Mouse (Mus musculus) kidney, embryonic 16.5 days (tissue): ENCODE measurements at regions not wholly inside any gene's neighbourhood (a gene's known extent, or its start where the extent isn't known, plus 50 kb on each side); places are given as distances from the start of the nearest gene placed in this dataset.
A peak's percentile ranks its signal among the peaks of the same experiment; 100 is the strongest.

ENCODE experiments used
- ATAC-seq: fragments of 200-750 bp; cut with Nextera tagmentation; 2 replicates; pipeline ENCODE4 v1.8.0; 2017; ENCODE audit warnings: moderate TSS enrichment; ENCODE audit not compliant: low FRiP score, low TSS enrichment
- H3K27ac ChIP-seq: fragments of 300-500 bp; sonication (generic); 2 replicates; pipeline ENCODE4 v1.5.1; 2014; ENCODE audit warnings: low read length
- H3K27me3 ChIP-seq: fragments of 300-500 bp; sonication (generic); 2 replicates; pipeline ENCODE4 v1.6.1; 2014; ENCODE audit warnings: low read length, control low read depth, mixed read lengths; ENCODE audit not compliant: insufficient read depth
- H3K36me3 ChIP-seq: fragments of 300-500 bp; sonication (generic); 2 replicates; pipeline ENCODE4 v1.6.1; 2014; ENCODE audit warnings: low read length, control low read depth, mixed read lengths; ENCODE audit not compliant: insufficient read depth
- H3K4me1 ChIP-seq: fragments of 300-500 bp; sonication (generic); 2 replicates; pipeline ENCODE4 v1.6.1; 2014; ENCODE audit warnings: low read length, control low read depth, mixed read lengths; ENCODE audit not compliant: insufficient read depth
- H3K4me2 ChIP-seq: fragments of 300-500 bp; sonication (generic); replicated peaks from 2 replicates; pipeline ENCODE4 v1.6.1; 2014; ENCODE audit warnings: low read depth, low read length
- H3K4me3 ChIP-seq: fragments of 300-500 bp; sonication (generic); 2 replicates; pipeline ENCODE4 v1.5.1; 2014; ENCODE audit warnings: mild to moderate bottlenecking, low read length
- H3K9ac ChIP-seq: fragments of 300-500 bp; sonication (generic); replicated peaks from 2 replicates; pipeline ENCODE4 v1.6.1; 2014; ENCODE audit warnings: low read length
- H3K9me3 ChIP-seq: fragments of 300-500 bp; sonication (generic); 2 replicates; pipeline ENCODE4 v1.6.1; 2016; ENCODE audit warnings: low read length, control low read depth
- WGBS: fragments of 180-500 bp; shearing (Covaris S2); extraction: QIAGEN DNeasy Blood & Tissue Kit; methylation state at CpG from one replicate; pipeline ENCODE4 v1.1.7; 2014; 5-methylcytosine and 5-hydroxymethylcytosine counted together

- Histone ChIP-seq H3K4me1 (no peaks in the 10 kb centered on the region), H3K9ac (no peak overlapping the region), H3K4me3 (no peak overlapping the region), H3K9me3 (0 out of 2 replicates have a peak, but pooled peaks cover 2% of the 10 kb centered on the region), H3K36me3 (no peaks in the 10 kb centered on the region), H3K27me3 (no peaks in the 10 kb centered on the region), H3K27ac (no peak overlapping the region), H3K4me2 (no peak overlapping the region)
- 85% methylated on average over 4 of the region's 4 CpGs for WGBS
- no peak for ATAC-seq
Observed at GRCm38 (mm10) chr10:16937705-16938104, 785.3 kb upstream of the Cited2 start.

DNA sequence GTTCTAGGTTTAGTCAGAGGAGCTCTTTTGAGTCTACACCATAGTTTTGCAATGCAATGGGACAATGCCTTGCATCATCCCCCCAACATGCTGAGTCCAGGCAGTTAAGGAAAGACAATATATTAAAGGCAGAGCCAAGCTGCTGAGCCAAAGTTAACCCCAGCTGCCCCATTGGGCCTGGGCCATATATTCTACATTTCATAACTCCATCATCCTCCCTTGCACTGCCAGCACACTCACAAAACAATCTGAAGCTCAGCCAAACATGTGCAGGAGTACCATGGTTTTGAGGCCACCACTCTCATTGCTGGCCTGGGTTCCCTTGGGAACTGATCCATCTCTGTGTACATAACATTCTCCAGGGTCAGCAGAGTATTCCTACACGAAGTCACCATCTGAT is 771.4 kb upstream of the Cited2 start:
- no peak overlapping the region for H3K27ac ChIP-seq
- H3K9ac ChIP-seq, result no peak overlapping the region
- 43% methylated on average over 1 of the region's 1 CpGs for WGBS
- H3K4me2 ChIP-seq, result no peak overlapping the region
- no peaks in the 10 kb centered on the region for H3K27me3 ChIP-seq
- no peak overlapping the region for H3K4me3 ChIP-seq
- no peak for ATAC-seq
- no peaks in the 10 kb centered on the region for H3K36me3 ChIP-seq
- H3K9me3 ChIP-seq, result no peaks in the 10 kb centered on the region
- no peaks in the 10 kb centered on the region for H3K4me1 ChIP-seq

DNA sequence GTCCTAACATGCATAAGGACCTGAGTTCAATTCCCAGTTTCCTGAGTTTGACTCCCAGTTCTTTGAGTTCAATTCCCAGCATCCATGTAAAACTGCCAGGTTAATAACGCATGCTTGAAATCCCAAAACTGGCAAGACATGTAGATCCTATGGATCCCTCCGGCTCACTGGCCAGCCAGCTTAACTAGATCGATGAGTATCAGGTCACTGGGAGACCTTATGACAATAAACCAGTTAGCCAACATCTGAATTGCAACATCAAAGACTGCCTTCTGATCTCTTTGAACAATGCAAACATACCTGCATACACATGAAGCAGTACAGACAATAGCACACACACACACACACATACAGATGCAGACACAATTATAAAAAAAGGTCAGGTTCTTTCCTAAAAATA is 762.0 kb upstream of the Cited2 start:
- 89% methylated on average over 3 of the region's 3 CpGs for WGBS
- Histone ChIP-seq H3K27ac (no peak overlapping the region), H3K9ac (no peak overlapping the region), H3K4me2 (no peak overlapping the region), H3K4me1 (no peaks in the 10 kb centered on the region), H3K27me3 (no peaks in the 10 kb centered on the region), H3K36me3 (no peaks in the 10 kb centered on the region), H3K9me3 (no peaks in the 10 kb centered on the region), H3K4me3 (no peak overlapping the region)
- ATAC-seq, result no peak

DNA sequence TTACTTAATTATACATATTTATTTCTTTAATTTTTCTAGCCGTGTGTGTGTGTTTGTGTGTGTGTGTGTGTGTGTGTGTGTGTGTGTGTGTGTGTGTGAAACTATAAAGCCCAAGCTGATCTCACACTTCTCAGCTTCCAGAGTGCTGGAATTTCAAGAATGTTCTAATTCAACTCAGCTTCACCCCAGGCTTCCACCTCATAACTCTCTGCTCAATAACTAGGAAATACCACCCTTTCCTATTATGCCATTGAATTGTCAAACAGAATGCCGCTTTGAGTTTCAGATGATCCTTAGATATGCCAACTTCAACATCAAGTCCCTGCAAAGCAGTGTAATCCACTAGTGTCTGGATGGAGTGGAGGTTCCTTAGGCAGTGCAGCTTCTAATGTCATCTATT is 760.6 kb upstream of the Cited2 start:
- ATAC-seq, result no peak
- no peak overlapping the region for H3K27ac ChIP-seq
- no peaks in the 10 kb centered on the region for H3K36me3 ChIP-seq
- no peak overlapping the region for H3K9ac ChIP-seq
- no peak overlapping the region for H3K4me3 ChIP-seq
- no peaks in the 10 kb centered on the region for H3K27me3 ChIP-seq
- H3K4me2 ChIP-seq, result no peak overlapping the region
- 56% methylated on average over 2 of the region's 2 CpGs for WGBS
- no peaks in the 10 kb centered on the region for H3K9me3 ChIP-seq
- H3K4me1 ChIP-seq, result no peaks in the 10 kb centered on the region

- no peak overlapping the region for H3K4me3 ChIP-seq
- no peak for ATAC-seq
- no peak overlapping the region for H3K27ac ChIP-seq
- H3K9ac ChIP-seq, result no peak overlapping the region
- no peaks in the 10 kb centered on the region for H3K36me3 ChIP-seq
- no peaks in the 10 kb centered on the region for H3K27me3 ChIP-seq
- no peaks in the 10 kb centered on the region for H3K4me1 ChIP-seq
- 68% methylated on average over 5 of the region's 5 CpGs for WGBS
- no peaks in the 10 kb centered on the region for H3K9me3 ChIP-seq
- no peak overlapping the region for H3K4me2 ChIP-seq
Observed at GRCm38 (mm10) chr10:16978770-16979169, 744.2 kb upstream of the Cited2 start.

- no peak overlapping the region for H3K4me2 ChIP-seq
- 47% methylated on average over 1 of the region's 1 CpGs for WGBS
- 0 out of 2 replicates have a peak, but pooled peaks cover 9% of the 10 kb centered on the region for H3K4me1 ChIP-seq
- no peak overlapping the region for H3K27ac ChIP-seq
- no peaks in the 10 kb centered on the region for H3K27me3 ChIP-seq
- H3K9me3 ChIP-seq, result no peaks in the 10 kb centered on the region
- no peak overlapping the region for H3K4me3 ChIP-seq
- no peak overlapping the region for H3K9ac ChIP-seq
- no peaks in the 10 kb centered on the region for H3K36me3 ChIP-seq
- ATAC-seq, result no peak
Observed at GRCm38 (mm10) chr10:16990227-16990626, 732.8 kb upstream of the Cited2 start.

GRCm38 (mm10) chr10:16993789-16994188 is 729.2 kb upstream of the Cited2 start:
- 43% methylated on average over 2 of the region's 2 CpGs for WGBS

GRCm38 (mm10) chr10:16994526-16994925 is 728.5 kb upstream of the Cited2 start:
- no peaks in the 10 kb centered on the region for H3K9me3 ChIP-seq
- 38% methylated on average over 6 of the region's 6 CpGs for WGBS

More at GRCm38 (mm10) chr10:16993789-16994188, 729.2 kb upstream of the Cited2 start:
- Histone ChIP-seq H3K4me3 (no peak overlapping the region), H3K9ac (no peak overlapping the region), H3K27ac (no peak overlapping the region), H3K4me1 (0 out of 2 replicates have a peak, but pooled peaks cover 9% of the 10 kb centered on the region), H3K36me3 (no peaks in the 10 kb centered on the region), H3K27me3 (no peaks in the 10 kb centered on the region), H3K4me2 (no peak overlapping the region), H3K9me3 (no peaks in the 10 kb centered on the region)
- ATAC-seq, result no peak

DNA sequence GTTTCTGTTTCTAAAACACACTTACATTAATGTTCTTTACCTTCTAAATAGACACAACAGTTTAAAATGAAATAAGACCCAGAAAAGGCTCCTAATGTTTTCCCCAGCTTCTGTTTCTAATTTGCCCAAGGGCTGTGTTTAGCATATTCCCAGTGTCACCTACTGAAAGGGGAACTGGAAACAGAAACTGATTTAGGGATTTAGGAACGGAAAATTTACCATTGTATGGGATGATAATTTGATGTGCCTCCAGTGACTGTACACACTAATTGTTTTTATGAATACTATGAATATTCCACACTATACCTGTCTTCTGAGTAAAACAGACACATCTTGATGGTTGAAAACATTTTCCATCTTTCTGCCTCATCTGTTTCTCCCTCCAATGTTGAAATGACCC is 728.0 kb upstream of the Cited2 start:
- H3K4me1 ChIP-seq, result 0 out of 2 replicates have a peak, but pooled peaks cover 9% of the 10 kb centered on the region
- H3K9ac ChIP-seq, result no peak overlapping the region
- no peaks in the 10 kb centered on the region for H3K9me3 ChIP-seq
- H3K4me3 ChIP-seq, result no peak overlapping the region
- no peak for ATAC-seq
- no peak overlapping the region; the same call in 1 of the 2 replicates for H3K27ac ChIP-seq
- no peaks in the 10 kb centered on the region for H3K27me3 ChIP-seq
- H3K36me3 ChIP-seq, result no peaks in the 10 kb centered on the region
- WGBS, result 55% methylated on average over 1 of the region's 1 CpGs
- no peak overlapping the region for H3K4me2 ChIP-seq

More at GRCm38 (mm10) chr10:16994526-16994925, 728.5 kb upstream of the Cited2 start:
- ATAC-seq, result no peak
- Histone ChIP-seq H3K9ac (no peak overlapping the region), H3K4me2 (no peak overlapping the region), H3K27me3 (no peaks in the 10 kb centered on the region), H3K4me3 (no peak overlapping the region), H3K27ac (peak overlapping the region; percentile 31; the same call in 1 of the 2 replicates), H3K36me3 (no peaks in the 10 kb centered on the region), H3K4me1 (0 out of 2 replicates have a peak, but pooled peaks cover 9% of the 10 kb centered on the region)

DNA sequence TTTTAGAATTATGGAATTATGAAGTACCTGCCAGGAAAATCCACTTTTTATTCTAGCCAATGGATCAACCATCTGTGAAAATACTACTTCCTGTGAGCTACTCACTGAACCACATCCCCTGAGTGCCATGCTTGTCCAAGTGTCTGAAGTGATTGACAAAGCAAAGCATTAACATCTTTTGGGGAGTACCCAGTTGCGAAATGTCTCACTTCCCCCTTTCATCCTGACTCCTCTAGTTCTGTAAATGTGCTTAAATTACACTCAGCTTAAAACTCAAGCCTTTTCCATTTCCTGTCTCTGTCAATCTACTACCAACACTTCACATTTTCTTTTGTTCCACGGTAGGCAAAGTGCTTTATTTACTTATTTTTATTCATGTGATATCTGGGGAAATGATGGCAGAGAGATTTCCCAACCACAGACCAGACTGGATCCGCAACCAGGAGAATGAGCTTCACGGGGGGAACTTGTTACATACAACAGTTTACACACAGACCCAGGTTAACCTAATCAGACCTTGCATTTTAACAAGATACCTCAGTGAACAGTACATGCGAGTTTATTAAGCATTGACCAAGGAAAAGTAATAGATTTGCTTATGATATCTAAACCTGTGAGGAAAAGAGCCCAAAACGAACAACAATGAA is 726.1 kb upstream of the Cited2 start:
- Histone ChIP-seq H3K27me3 (no peaks in the 10 kb centered on the region), H3K4me3 (no peak overlapping the region), H3K27ac (no peak overlapping the region), H3K4me1 (0 out of 2 replicates have a peak, but pooled peaks cover 9% of the 10 kb centered on the region), H3K9ac (no peak overlapping the region), H3K9me3 (no peaks in the 10 kb centered on the region), H3K36me3 (no peaks in the 10 kb centered on the region), H3K4me2 (no peak overlapping the region)
- WGBS, result 74% methylated on average over 6 of the region's 6 CpGs
- no peak for ATAC-seq
